Mouse (Mus musculus) liver, adult 2 months (tissue): ENCODE data around the gene Ptprn2. TPM values are rescaled to one million over a fixed set of nuclear protein-coding genes. Genes with fewer than 3 reads are reported as not detected.

Experiments
- DNase-seq: peaks from one replicate; pipeline ENCODE4 v3.0.0-alpha.2; 2011; ENCODE audit warnings: low read depth, low spot score; ENCODE audit errors: extremely low read depth
- H3K27ac ChIP-seq: fragments of 200-500 bp; replicated peaks from 2 replicates; pipeline ENCODE4 v1.5.1; 2012; ENCODE audit warnings: low read depth, mild to moderate bottlenecking, control low read depth, inconsistent platforms, low read length; ENCODE audit not compliant: insufficient read depth
- H3K27me3 ChIP-seq: fragments of 200-500 bp; 2 replicates; pipeline ENCODE4 v1.6.1; 2012; ENCODE audit warnings: mild to moderate bottlenecking, moderate library complexity, low read length, inconsistent platforms; ENCODE audit not compliant: control insufficient read depth, insufficient read depth
- H3K36me3 ChIP-seq: fragments of 200-500 bp; 2 replicates; pipeline ENCODE4 v1.6.1; 2012; ENCODE audit warnings: low read length, inconsistent platforms; ENCODE audit not compliant: control insufficient read depth, insufficient read depth
- H3K4me1 ChIP-seq: fragments of 200-500 bp; 2 replicates; pipeline ENCODE4 v1.6.1; 2011; ENCODE audit warnings: low read length; ENCODE audit not compliant: control insufficient read depth, insufficient read depth
- H3K4me3 ChIP-seq: fragments of 200-500 bp; 2 replicates; pipeline ENCODE4 v1.5.1; 2011; ENCODE audit warnings: low read depth, mild to moderate bottlenecking, control low read depth, low read length, moderate library complexity; ENCODE audit not compliant: insufficient read depth
- H3K79me2 ChIP-seq: fragments of 200-500 bp; 2 replicates; pipeline ENCODE4 v1.6.1; 2012; ENCODE audit warnings: inconsistent platforms, mild to moderate bottlenecking, low read length, moderate library complexity; ENCODE audit not compliant: control insufficient read depth, insufficient read depth
- H3K9ac ChIP-seq: fragments of 200-500 bp; 2 replicates; pipeline ENCODE4 v1.6.1; 2012; ENCODE audit warnings: low read depth, mild to moderate bottlenecking, control low read depth, inconsistent platforms, low read length
- CTCF ChIP-seq: fragments of 200-500 bp; IDR thresholded peaks from 2 replicates; pipeline ENCODE4 v1.5.1; 2011; ENCODE audit warnings: low read depth, low read length, control low read depth
- POLR2A ChIP-seq: fragments of 200-500 bp; IDR thresholded peaks from 2 replicates; pipeline ENCODE4 v1.6.1; 2011; ENCODE audit warnings: low read length, control low read depth; ENCODE audit not compliant: insufficient read depth; ENCODE audit errors: extremely low read depth
- WGBS: fragments of 180-500 bp; shearing (Covaris S2); methylation state at CpG from one replicate; pipeline ENCODE4 v1.1.7; 2018; 5-methylcytosine and 5-hydroxymethylcytosine counted together
- polyA plus RNA-seq: library from polyadenylated mRNA; depleted of rRNA; stranded (reverse); fragments of >200 nt; gene quantifications from 2 replicates; pipeline ENCODE4 v1.2.3, GENCODE M21; 2012
- total RNA-seq: library from RNA; depleted of rRNA; stranded (reverse); fragments of >200 nt; gene quantifications from 2 replicates; pipeline ENCODE4 v1.2.3, GENCODE M21; 2014

Gene Ptprn2
- total and polyA plus RNA-seq, 2 experiments: 0.06 TPM; not detected in 1

- no peak for DNase-seq
- no peak for TF ChIP-seq CTCF
- TF ChIP-seq POLR2A: no peak
- H3K4me3 ChIP-seq: no peak overlapping the region
- no peak overlapping the region for H3K27ac ChIP-seq
- peaks cover 3% of the 10 kb centered on the region; the same call in 1 of the 2 replicates for H3K27me3 ChIP-seq
- H3K36me3 ChIP-seq: no peaks in the 10 kb centered on the region
- H3K79me2 ChIP-seq: no peaks in the 10 kb centered on the region
- H3K9ac ChIP-seq: no peak overlapping the region
- no peaks in the 10 kb centered on the region for H3K4me1 ChIP-seq
- 48% methylated on average over 20 of the region's 20 CpGs for WGBS
Observed at GRCm38 (mm10) chr12:117257205-117257920, 771.8 kb downstream of the Ptprn2 start.

- Histone ChIP-seq H3K9ac (no peak overlapping the region), H3K79me2 (no peaks in the 10 kb centered on the region), H3K27ac (no peak overlapping the region), H3K36me3 (no peaks in the 10 kb centered on the region), H3K4me3 (no peak overlapping the region), H3K27me3 (peaks cover 3% of the 10 kb centered on the region; the same call in 1 of the 2 replicates), H3K4me1 (no peaks in the 10 kb centered on the region)
- DNase-seq: no peak
- WGBS: 66% methylated on average over 12 of the region's 12 CpGs
- TF ChIP-seq CTCF (no peak), POLR2A (no peak)
Observed at GRCm38 (mm10) chr12:117257921-117258497, 772.5 kb downstream of the Ptprn2 start.

GRCm38 (mm10) chr12:117260391-117261164 is 775.1 kb downstream of the Ptprn2 start:
- WGBS: 69% methylated on average over 6 of the region's 6 CpGs
- Histone ChIP-seq H3K27me3 (no peaks in the 10 kb centered on the region; the same call in 1 of the 2 replicates), H3K4me1 (no peaks in the 10 kb centered on the region), H3K27ac (no peak overlapping the region), H3K9ac (no peak overlapping the region), H3K79me2 (no peaks in the 10 kb centered on the region), H3K36me3 (no peaks in the 10 kb centered on the region), H3K4me3 (no peak overlapping the region)
- no peak for TF ChIP-seq CTCF
- no peak for DNase-seq

- no peak overlapping the region for H3K4me3 ChIP-seq
- H3K27me3 ChIP-seq: no peaks in the 10 kb centered on the region; the same call in 1 of the 2 replicates
- no peak overlapping the region for H3K27ac ChIP-seq
- DNase-seq: no peak
- no peak overlapping the region for H3K9ac ChIP-seq
- H3K79me2 ChIP-seq: no peaks in the 10 kb centered on the region
- no peaks in the 10 kb centered on the region for H3K4me1 ChIP-seq
- H3K36me3 ChIP-seq: no peaks in the 10 kb centered on the region
- 59% methylated on average over 3 of the region's 3 CpGs for WGBS
- TF ChIP-seq POLR2A (no peak), CTCF (no peak)
Observed at GRCm38 (mm10) chr12:117261165-117261440, 775.6 kb downstream of the Ptprn2 start.

- WGBS: 82% methylated on average over 2 of the region's 2 CpGs
Observed at GRCm38 (mm10) chr12:117262003-117262402, 776.5 kb downstream of the Ptprn2 start.

More at GRCm38 (mm10) chr12:117262003-117262402, 776.5 kb downstream of the Ptprn2 start:
- no peak overlapping the region for H3K4me3 ChIP-seq
- H3K79me2 ChIP-seq: no peaks in the 10 kb centered on the region
- no peaks in the 10 kb centered on the region; the same call in 1 of the 2 replicates for H3K27me3 ChIP-seq
- no peak overlapping the region for H3K9ac ChIP-seq
- no peaks in the 10 kb centered on the region for H3K4me1 ChIP-seq
- no peaks in the 10 kb centered on the region for H3K36me3 ChIP-seq
- no peak overlapping the region for H3K27ac ChIP-seq
- TF ChIP-seq CTCF (no peak), POLR2A (no peak)
- no peak for DNase-seq
